Mouse (Mus musculus): ENCODE data around the gene Babam2.

Gene Babam2

GRCm38 (mm10) chr5:32089481-32089880 is 392.0 kb downstream of the Babam2 start:
- no peak for DNase-seq

GRCm38 (mm10) chr5:32092281-32092680 is 394.8 kb downstream of the Babam2 start:
- no peak for DNase-seq

- peak; percentile 10 for DNase-seq
Measured at GRCm38 (mm10) chr5:32098691-32099090, 401.2 kb downstream of the Babam2 start.

- DNase-seq = peak; percentile 66
Measured at GRCm38 (mm10) chr5:32102484-32102883, 405.0 kb downstream of the Babam2 start.

GRCm38 (mm10) chr5:32102971-32103431 is 405.5 kb downstream of the Babam2 start:
- peak; percentile 23 for DNase-seq

- DNase-seq = no peak
Measured at GRCm38 (mm10) chr5:32103545-32103944, 406.1 kb downstream of the Babam2 start.

GRCm38 (mm10) chr5:32104119-32104990 is 406.9 kb downstream of the Babam2 start:
- DNase-seq = no peak

GRCm38 (mm10) chr5:32106473-32107140 is 409.1 kb downstream of the Babam2 start:
- no peak for DNase-seq

GRCm38 (mm10) chr5:32110651-32111050 is 413.2 kb downstream of the Babam2 start:
- DNase-seq = no peak

GRCm38 (mm10) chr5:32112206-32112916 is 414.9 kb downstream of the Babam2 start:
- DNase-seq = no peak

- peak; percentile 30 for DNase-seq
Measured at GRCm38 (mm10) chr5:32120901-32121376, 423.5 kb downstream of the Babam2 start.

GRCm38 (mm10) chr5:32121936-32122335 is 424.5 kb downstream of the Babam2 start:
- no peak for DNase-seq

GRCm38 (mm10) chr5:32122363-32122762 is 424.9 kb downstream of the Babam2 start:
- no peak for DNase-seq

GRCm38 (mm10) chr5:32124957-32125356 is 427.5 kb downstream of the Babam2 start:
- no peak for DNase-seq

- DNase-seq = no peak
Measured at GRCm38 (mm10) chr5:32127226-32127625, 429.7 kb downstream of the Babam2 start.

GRCm38 (mm10) chr5:32127927-32128326 is 430.4 kb downstream of the Babam2 start:
- no peak for DNase-seq

GRCm38 (mm10) chr5:32132971-32133501 is 435.6 kb downstream of the Babam2 start:
- DNase-seq = peak; percentile 66

- DNase-seq = peak; percentile 79
Measured at GRCm38 (mm10) chr5:32133549-32134004, 436.1 kb downstream of the Babam2 start.

- peak; percentile 43 for DNase-seq
Measured at GRCm38 (mm10) chr5:32134051-32134732, 436.7 kb downstream of the Babam2 start.
